Mouse (Mus musculus) CH12.LX (cell line): ENCODE data around the gene Scgn. TPM values are rescaled to one million over a fixed set of nuclear protein-coding genes. Genes with fewer than 3 reads are reported as not detected.

Experiments used
- DNase-seq: peaks from one replicate; pipeline ENCODE4 v3.0.0-alpha.2; 2013; ENCODE audit errors: extremely low read depth
- H3K27ac ChIP-seq: 2 replicates; pipeline ENCODE4 v1.5.1; 2012; ENCODE audit warnings: low read depth, mild to moderate bottlenecking, control low read depth, moderate library complexity; ENCODE audit not compliant: insufficient read depth
- H3K27me3 ChIP-seq: replicated peaks from 2 replicates; pipeline ENCODE3; 2012; ENCODE audit warnings: inconsistent platforms
- H3K36me3 ChIP-seq, 2 experiments: replicated peaks in 1 of 2; 2 replicates each; pipeline versions ENCODE3 to v1.6.1; 2012; ENCODE audit warnings: inconsistent platforms in 1 of 2, low read length in 1 of 2, mild to moderate bottlenecking in 1 of 2, mixed read lengths in 1 of 2, moderate library complexity in 1 of 2; ENCODE audit not compliant: control insufficient read depth in 1 of 2, insufficient read depth in 1 of 2
- H3K4me1 ChIP-seq, 2 experiments: 2 replicates each; pipeline ENCODE4 v1.6.1; 2012; ENCODE audit warnings: inconsistent platforms in 1 of 2, moderate library complexity in 1 of 2; ENCODE audit not compliant: insufficient read depth in 2 of 2, control insufficient read depth in 1 of 2
- H3K4me2 ChIP-seq: 2 replicates; pipeline ENCODE4 v1.6.1; 2012; ENCODE audit warnings: low read depth, mild to moderate bottlenecking, control low read depth; ENCODE audit not compliant: poor library complexity, insufficient read depth, severe bottlenecking
- H3K4me3 ChIP-seq, 3 experiments: fragments of 150-350 bp in 1 of 3; sonication (generic) in 1 of 3; replicated peaks in 1 of 3; 2 replicates each; pipeline versions ENCODE3 to v1.5.1; 2011 to 2012; ENCODE audit warnings: low read depth in 2 of 3, low read length in 2 of 3, mild to moderate bottlenecking in 2 of 3, moderate library complexity in 2 of 3, control low read depth in 1 of 3, improper control_type of control experiment in 1 of 3, inconsistent platforms in 1 of 3, mixed read lengths in 1 of 3; ENCODE audit not compliant: poor library complexity in 1 of 3
- H3K79me2 ChIP-seq: replicated peaks from 2 replicates; pipeline ENCODE4 v1.6.1; 2012; ENCODE audit warnings: mild to moderate bottlenecking, moderate library complexity; ENCODE audit not compliant: control insufficient read depth, poor library complexity, insufficient read depth, severe bottlenecking; ENCODE audit errors: extremely low read depth
- H3K9ac ChIP-seq: 2 replicates; pipeline ENCODE4 v1.6.1; 2012; ENCODE audit warnings: low read depth, mild to moderate bottlenecking, control low read depth, moderate library complexity; ENCODE audit not compliant: insufficient read depth
- H3K9me3 ChIP-seq: replicated peaks from 2 replicates; pipeline ENCODE3; 2012; ENCODE audit warnings: low read length, inconsistent platforms, mixed read lengths
- CHD1 ChIP-seq: IDR thresholded peaks from 2 replicates; pipeline ENCODE4 v1.6.1; 2012; ENCODE audit warnings: low read depth, low read length, improper control_type of control experiment, inconsistent platforms
- CTCF ChIP-seq, 2 experiments: IDR thresholded peaks in 1 of 2; conservative IDR thresholded peaks in 1 of 2; 2 replicates each; pipeline ENCODE4 v1.5.1; 2011 to 2012; ENCODE audit warnings: low read depth in 2 of 2, low read length in 2 of 2, improper control_type of control experiment in 1 of 2, inconsistent platforms in 1 of 2, mild to moderate bottlenecking in 1 of 2, moderate library complexity in 1 of 2
- E2F4 ChIP-seq: IDR thresholded peaks from 2 replicates; pipeline ENCODE4 v1.6.1; 2011; ENCODE audit warnings: low read depth, low read length, improper control_type of control experiment; ENCODE audit not compliant: insufficient replicate concordance
- ELF1 ChIP-seq: IDR thresholded peaks from 2 replicates; pipeline ENCODE4 v1.6.1; 2014; ENCODE audit warnings: low read depth, mild to moderate bottlenecking, inconsistent platforms, low read length, improper control_type of control experiment
- EP300 ChIP-seq: IDR thresholded peaks from 2 replicates; pipeline ENCODE4 v1.6.1; 2011; ENCODE audit warnings: low read length, improper control_type of control experiment
- IRF4 ChIP-seq: IDR thresholded peaks from 2 replicates; pipeline ENCODE4 v1.6.1; 2014; ENCODE audit warnings: low read depth, mild to moderate bottlenecking, inconsistent platforms, low read length, improper control_type of control experiment
- KAT2A ChIP-seq: IDR thresholded peaks from 2 replicates; pipeline ENCODE4 v1.6.1; 2012; ENCODE audit warnings: low read length, improper control_type of control experiment, inconsistent platforms; ENCODE audit not compliant: insufficient replicate concordance
- MAX ChIP-seq: IDR thresholded peaks from 2 replicates; pipeline ENCODE4 v1.6.1; 2011; ENCODE audit warnings: low read length, improper control_type of control experiment
- MAZ ChIP-seq: IDR thresholded peaks from 2 replicates; pipeline ENCODE4 v1.6.1; 2012; ENCODE audit warnings: low read depth, mild to moderate bottlenecking, inconsistent platforms, low read length, improper control_type of control experiment, moderate library complexity
- MYC ChIP-seq: IDR thresholded peaks from 2 replicates; pipeline ENCODE4 v1.6.1; 2011; ENCODE audit warnings: low read depth, mild to moderate bottlenecking, improper control_type of control experiment, low read length
- NELFE ChIP-seq: IDR thresholded peaks from 2 replicates; pipeline ENCODE4 v1.6.1; 2011; ENCODE audit warnings: low read depth, low read length, improper control_type of control experiment
- NRF1 ChIP-seq: IDR thresholded peaks from 2 replicates; pipeline ENCODE4 v1.6.1; 2014; ENCODE audit warnings: low read depth, mild to moderate bottlenecking, inconsistent platforms, low read length, improper control_type of control experiment, moderate library complexity
- POLR2A ChIP-seq: IDR thresholded peaks from 2 replicates; pipeline ENCODE4 v1.6.1; 2011; ENCODE audit warnings: low read depth, mild to moderate bottlenecking, improper control_type of control experiment, low read length
- POLR2AphosphoS2 ChIP-seq: IDR thresholded peaks from 2 replicates; pipeline ENCODE4 v1.6.1; 2011; ENCODE audit warnings: low read depth, low read length, improper control_type of control experiment
- SIN3A ChIP-seq: IDR thresholded peaks from 2 replicates; pipeline ENCODE4 v1.6.1; 2012; ENCODE audit warnings: low read length, improper control_type of control experiment, inconsistent platforms
- SMC3 ChIP-seq: IDR thresholded peaks from 2 replicates; pipeline ENCODE4 v1.6.1; 2011; ENCODE audit warnings: low read depth, low read length, improper control_type of control experiment
- UBTF ChIP-seq: IDR thresholded peaks from 2 replicates; pipeline ENCODE4 v1.6.1; 2012; ENCODE audit warnings: low read depth, mild to moderate bottlenecking, inconsistent platforms, low read length, improper control_type of control experiment, moderate library complexity
- USF1 ChIP-seq: IDR thresholded peaks from 2 replicates; pipeline ENCODE4 v1.6.1; 2014; ENCODE audit warnings: low read depth, mild to moderate bottlenecking, inconsistent platforms, low read length, improper control_type of control experiment
- ZC3H11A ChIP-seq: IDR thresholded peaks from 2 replicates; pipeline ENCODE4 v1.6.1; 2012; ENCODE audit warnings: low read depth, mild to moderate bottlenecking, inconsistent platforms, low read length, improper control_type of control experiment
- ZKSCAN1 ChIP-seq: IDR thresholded peaks from 2 replicates; pipeline ENCODE4 v1.6.1; 2012; ENCODE audit warnings: low read depth, inconsistent platforms, low read length, improper control_type of control experiment, borderline replicate concordance
- ZMIZ1 ChIP-seq: IDR thresholded peaks from 2 replicates; pipeline ENCODE4 v1.6.1; 2012; ENCODE audit warnings: low read depth, mild to moderate bottlenecking, inconsistent platforms, low read length, improper control_type of control experiment
- ZNF384 ChIP-seq: IDR thresholded peaks from 2 replicates; pipeline ENCODE4 v1.6.1; 2012; ENCODE audit warnings: low read depth, low read length, improper control_type of control experiment, inconsistent platforms
- dilution Hi-C: fragments of 300-500 bp; cut with MboI; formaldehyde crosslinking; loops from 2 replicates; pipeline ENCODE4 v1.14.3; 2020; ENCODE audit warnings: low sequenced_read_pairs; ENCODE audit not compliant: extremely low pct_unique_long_range_greater_than_20kb, extremely low pct_ligation_motif_present
- in situ Hi-C: fragments of 300-500 bp; cut with MboI; formaldehyde crosslinking; loops from 3 replicates; pipeline ENCODE4 v1.14.3; 2019; ENCODE audit warnings: low sequenced_read_pairs, low pct_ligation_motif_present, low pct_unique_long_range_greater_than_20kb, mixed read lengths
- polyA plus RNA-seq: library from polyadenylated mRNA; unstranded; fragments of >175 nt; gene quantifications from 2 replicates; pipeline ENCODE4 v1.2.1, GENCODE M21; 2012; ENCODE audit warnings: low read depth; ENCODE audit not compliant: insufficient read length
- total RNA-seq, 2 experiments: library from RNA; depleted of rRNA; stranded (reverse); fragments of 300-350 nt in 1 of 2; fragments of >200 nt in 1 of 2; gene quantifications; 2 replicates each; pipeline ENCODE4 v1.2.3; 2012 to 2014

The Scgn gene
- total and polyA plus RNA-seq, 3 experiments = not detected

- Histone ChIP-seq H3K9ac (no peak within 1 kb of the TSS), H3K9me3 (no peaks in the 10 kb centered on the region), H3K4me1 (peaks cover 0 to 11% of the 10 kb centered on the region in 2 experiments; a peak in 3 of 4 replicates), H3K79me2 (no peaks in the 10 kb centered on the region), H3K27me3 (no peaks in the 10 kb centered on the region), H3K36me3 (no peaks in the 10 kb centered on the region), H3K4me2 (no peak within 1 kb of the TSS), H3K27ac (no peak within 1 kb of the TSS), H3K4me3 (no peak within 1 kb of the TSS)
- TF ChIP-seq NRF1 = no peak
- no peak for TF ChIP-seq MAX
- TF ChIP-seq POLR2A = no peak
- no peak for TF ChIP-seq USF1
- TF ChIP-seq MYC = no peak
- no peak for TF ChIP-seq ZC3H11A
- no peak for TF ChIP-seq CTCF (conservative IDR thresholded peaks at IDR 0.05 in 1 of 2, IDR thresholded peaks at IDR 0.05 in 1 of 2; ENCODE audit: low read depth in 2 of 2, low read length in 2 of 2)
- no peak for TF ChIP-seq SIN3A
- no peak for TF ChIP-seq UBTF
- no peak for TF ChIP-seq EP300
- TF ChIP-seq NELFE = no peak
- no peak for TF ChIP-seq SMC3
- TF ChIP-seq E2F4 = no peak
- TF ChIP-seq CHD1 = no peak
- in situ Hi-C loops (no loop called here), dilution Hi-C loops (no loop called here)
- DNase-seq = no peak
Observed at GRCm38 (mm10) chr13:23934211-23934520, 56.8 kb downstream of the Scgn start, which contains the start of gene Hist1h2aa. Hist1h2aa (plus strand) TSS chr13:23934462.

DNA sequence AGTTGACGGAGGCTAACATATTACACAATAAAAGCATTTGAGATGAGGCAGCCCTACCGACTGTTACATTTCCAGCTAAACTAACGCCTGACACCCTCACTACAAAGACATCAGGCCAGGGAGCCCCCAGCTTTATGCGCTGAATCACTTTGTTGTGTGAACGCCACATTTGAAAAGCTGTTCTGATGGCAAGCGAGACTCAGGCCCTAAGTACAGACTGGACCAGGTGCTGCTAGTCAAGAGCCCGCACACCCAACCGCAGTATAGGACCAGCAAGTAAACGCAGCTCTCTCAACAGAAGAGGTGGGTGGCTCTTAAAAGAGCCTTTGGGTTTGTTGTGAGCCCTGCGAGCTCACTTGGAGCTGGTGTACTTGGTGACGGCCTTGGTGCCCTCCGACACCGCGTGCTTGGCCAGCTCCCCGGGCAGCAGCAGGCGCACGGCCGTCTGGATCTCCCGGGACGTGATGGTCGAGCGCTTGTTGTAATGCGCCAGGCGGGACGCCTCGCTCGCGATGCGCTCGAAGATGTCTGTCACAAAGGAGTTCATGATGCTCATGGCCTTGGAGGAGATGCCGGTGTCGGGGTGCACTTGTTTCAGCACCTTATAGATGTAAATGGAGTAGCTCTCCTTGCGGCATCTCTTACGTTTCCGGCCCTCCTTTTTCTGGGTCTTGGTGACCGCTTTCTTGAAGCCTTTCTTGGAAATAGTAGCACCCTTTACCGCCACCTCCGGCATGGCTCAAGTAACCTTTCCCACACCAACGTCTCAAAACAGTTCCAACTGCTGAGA lies 57.4 kb downstream of the Scgn start, which contains the start of gene Hist1h2ba:
Gene Hist1h2ba (minus strand): TSS at position 736 of the 790 bp plus-strand sequence.
- no peaks in the 10 kb centered on the region for H3K27me3 ChIP-seq
- in situ Hi-C loops = no loop called here
- H3K4me3 ChIP-seq = no peak within 1 kb of the TSS
- no peak within 1 kb of the TSS for H3K27ac ChIP-seq
- no peak for DNase-seq
- H3K36me3 ChIP-seq = no peaks in the 10 kb centered on the region
- no peaks in the 10 kb centered on the region for H3K9me3 ChIP-seq
- no peak within 1 kb of the TSS for H3K9ac ChIP-seq
- peaks cover 0 to 11% of the 10 kb centered on the region in 2 experiments; a peak in 3 of 4 replicates for H3K4me1 ChIP-seq
- no peak for TF ChIP-seq E2F4
- TF ChIP-seq KAT2A = no peak
- TF ChIP-seq NRF1 = no peak
- no peak for TF ChIP-seq MYC
- TF ChIP-seq IRF4 = no peak
- TF ChIP-seq EP300 = no peak
- no peak for TF ChIP-seq MAZ
- TF ChIP-seq ZMIZ1 = no peak
- no peak for TF ChIP-seq ZNF384
- no peak for TF ChIP-seq ZC3H11A
- TF ChIP-seq ELF1 = no peak
- TF ChIP-seq POLR2AphosphoS2 = no peak
- no peak for TF ChIP-seq ZKSCAN1
- no peak within 1 kb of the TSS for H3K4me2 ChIP-seq
- dilution Hi-C loops = no loop called here
- no peaks in the 10 kb centered on the region for H3K79me2 ChIP-seq
